Mouse (Mus musculus) left cerebral cortex, adult 11 months (tissue): Measurements from ENCODE around the gene Tmprss15.

Experiments used
- DNase-seq: peaks from one replicate; pipeline ENCODE4 v3.0.0; 2022; ENCODE audit warnings: low spot score

The Tmprss15 gene

DNA sequence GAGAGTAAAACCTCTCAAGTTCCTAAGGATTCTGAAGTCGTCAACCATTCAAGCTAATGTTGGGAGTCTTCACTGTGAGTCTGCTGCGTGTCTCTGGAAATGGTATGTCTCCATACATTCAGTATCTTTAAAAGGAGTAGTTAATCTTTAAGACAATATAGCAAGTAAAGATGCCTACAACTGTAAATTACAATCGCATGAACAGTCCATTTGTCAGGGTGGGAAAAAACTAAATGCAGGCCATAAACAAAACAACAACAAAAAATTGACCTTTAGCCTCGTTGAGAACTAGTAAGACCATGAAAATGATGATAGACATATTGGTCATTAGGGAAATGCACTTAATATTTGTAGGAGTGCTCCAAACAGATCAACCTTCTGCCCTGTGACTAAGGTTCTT lies at the start of gene Tmprss15:
Gene Tmprss15, minus strand, starts transcription at position 101 of the 400 bp plus-strand sequence.
- no peak for DNase-seq

DNA sequence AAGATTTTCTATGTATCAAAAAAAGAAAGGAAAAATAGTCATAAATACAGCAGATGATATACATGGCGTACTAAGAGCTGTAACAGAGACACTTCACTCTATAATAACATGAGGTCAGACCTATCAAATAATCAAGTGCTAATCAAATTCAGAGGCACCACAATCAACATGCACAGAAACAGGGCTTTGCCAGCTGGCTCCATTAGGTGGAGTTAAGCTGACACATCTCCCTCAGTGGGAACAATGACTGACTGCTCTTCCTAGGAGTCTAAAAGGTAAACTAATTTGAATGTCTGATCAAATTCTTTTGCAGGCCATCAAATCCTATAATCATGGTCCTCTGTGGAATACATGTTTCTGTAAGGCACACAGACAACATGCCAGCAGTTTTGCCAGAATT lies 24.0 kb upstream of the Tmprss15 start:
- no peak for DNase-seq

DNA sequence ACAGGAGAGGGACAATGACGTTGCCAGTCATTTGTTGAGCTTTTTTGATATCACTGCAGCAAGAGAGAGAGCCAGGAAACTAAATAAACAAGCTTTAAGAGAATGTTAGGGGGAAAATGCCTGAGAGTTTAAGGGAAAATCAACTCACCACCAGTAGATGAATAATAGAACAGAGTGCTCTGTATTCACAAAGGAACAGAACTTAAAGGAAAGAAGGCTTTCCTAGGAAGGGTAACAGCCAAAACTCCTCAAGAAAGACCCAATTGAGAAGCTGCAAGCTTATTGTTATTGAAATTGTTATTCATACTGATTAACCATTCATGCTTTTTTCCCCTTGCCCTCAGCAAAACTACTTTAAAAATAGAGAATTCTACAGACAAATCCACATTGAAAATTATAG lies 18.6 kb upstream of the Tmprss15 start:
- DNase-seq, result no peak

DNA sequence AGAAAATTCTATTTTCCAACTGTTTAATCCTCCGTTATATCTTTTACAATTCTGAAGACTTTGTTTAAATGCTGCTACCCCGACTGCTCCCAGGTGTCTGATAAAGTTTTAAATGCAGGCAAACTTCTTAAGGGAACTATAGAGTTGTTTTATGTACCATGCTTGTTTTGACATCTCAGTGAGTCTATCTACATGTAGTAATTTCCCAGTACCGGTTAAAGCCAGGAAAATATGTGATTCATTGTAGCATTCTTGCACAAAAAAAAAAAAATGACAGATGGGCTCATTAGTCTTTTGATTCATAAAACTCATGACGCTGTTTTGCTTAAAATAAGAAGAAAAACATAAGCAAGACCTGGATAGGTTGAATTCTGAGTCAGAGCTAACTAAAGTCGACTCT lies 18.1 kb upstream of the Tmprss15 start:
- DNase-seq, result no peak

DNA sequence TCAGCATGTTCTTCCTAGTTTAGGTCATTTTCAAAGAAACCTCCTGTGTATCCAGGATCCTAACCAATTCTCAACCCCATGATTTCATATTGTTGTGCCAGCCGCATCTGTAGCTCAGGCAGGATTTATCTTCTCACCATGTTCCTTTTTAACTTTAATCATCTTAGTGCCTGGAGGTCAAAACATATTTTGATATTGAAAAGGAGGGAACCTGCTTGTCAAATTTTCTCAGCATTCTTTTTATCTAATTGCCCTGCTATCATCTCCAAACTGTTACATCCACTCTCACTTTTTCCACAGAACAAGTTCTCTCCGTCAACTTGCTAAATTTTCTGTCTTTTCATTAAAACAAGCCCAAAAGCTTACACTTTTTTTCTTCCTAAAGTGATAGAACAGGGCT lies 9.4 kb upstream of the Tmprss15 start:
- no peak for DNase-seq

DNA sequence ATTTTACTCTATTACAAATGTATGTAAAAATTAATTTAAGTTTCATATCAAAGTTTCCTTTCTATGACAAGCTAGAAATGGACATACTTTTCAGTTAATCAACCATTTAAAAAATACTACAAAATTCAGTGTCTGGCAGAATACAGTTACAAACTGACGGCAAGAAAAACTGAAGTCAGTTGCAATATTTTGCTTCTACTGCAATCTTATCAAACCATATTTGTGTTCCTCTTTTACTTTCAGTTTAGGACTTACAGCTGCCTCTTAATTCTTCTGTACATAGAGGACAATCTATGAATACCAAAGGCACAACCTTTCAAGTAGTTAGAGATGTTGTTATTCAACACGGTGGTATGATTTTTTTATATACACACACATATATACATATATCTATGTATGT lies 7.4 kb upstream of the Tmprss15 start:
- no peak for DNase-seq

DNA sequence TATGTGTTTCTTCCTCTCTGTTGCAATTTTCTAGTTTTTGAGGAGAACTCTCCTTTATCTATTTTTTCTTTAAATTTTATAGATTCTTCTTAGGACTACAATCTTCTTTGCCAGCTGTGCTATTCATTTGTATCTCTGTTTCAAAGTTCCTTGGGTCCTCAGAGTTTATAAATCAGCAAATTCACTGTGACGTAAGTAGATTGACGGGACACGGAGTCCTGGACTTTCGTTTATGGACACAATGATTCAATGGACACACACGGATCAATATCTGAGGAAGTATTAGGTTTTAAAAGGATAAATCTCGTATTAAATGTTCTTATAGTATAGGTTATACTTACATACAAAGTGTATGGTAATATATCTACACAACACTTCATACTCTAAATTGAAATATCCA lies 4.3 kb downstream of the Tmprss15 start:
- DNase-seq, result no peak

DNA sequence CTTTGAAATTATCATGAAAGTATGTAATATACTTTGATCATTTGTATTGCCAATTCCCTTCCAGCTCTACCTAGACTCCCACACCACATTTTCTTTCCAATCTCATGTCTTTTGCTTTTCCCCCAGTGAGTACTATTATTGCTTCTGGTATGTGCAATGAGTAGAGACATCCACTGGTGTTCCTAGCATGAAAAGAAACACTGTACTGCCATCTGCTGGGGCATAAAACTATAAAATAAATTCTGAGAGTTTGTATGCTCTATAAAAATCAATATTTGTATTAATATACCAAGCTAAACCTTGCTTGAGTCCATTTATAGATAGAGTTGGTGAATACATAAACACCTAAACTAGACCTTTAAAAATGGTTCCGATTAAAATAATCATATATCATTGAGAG lies 27.0 kb downstream of the Tmprss15 start:
- DNase-seq, result no peak

DNA sequence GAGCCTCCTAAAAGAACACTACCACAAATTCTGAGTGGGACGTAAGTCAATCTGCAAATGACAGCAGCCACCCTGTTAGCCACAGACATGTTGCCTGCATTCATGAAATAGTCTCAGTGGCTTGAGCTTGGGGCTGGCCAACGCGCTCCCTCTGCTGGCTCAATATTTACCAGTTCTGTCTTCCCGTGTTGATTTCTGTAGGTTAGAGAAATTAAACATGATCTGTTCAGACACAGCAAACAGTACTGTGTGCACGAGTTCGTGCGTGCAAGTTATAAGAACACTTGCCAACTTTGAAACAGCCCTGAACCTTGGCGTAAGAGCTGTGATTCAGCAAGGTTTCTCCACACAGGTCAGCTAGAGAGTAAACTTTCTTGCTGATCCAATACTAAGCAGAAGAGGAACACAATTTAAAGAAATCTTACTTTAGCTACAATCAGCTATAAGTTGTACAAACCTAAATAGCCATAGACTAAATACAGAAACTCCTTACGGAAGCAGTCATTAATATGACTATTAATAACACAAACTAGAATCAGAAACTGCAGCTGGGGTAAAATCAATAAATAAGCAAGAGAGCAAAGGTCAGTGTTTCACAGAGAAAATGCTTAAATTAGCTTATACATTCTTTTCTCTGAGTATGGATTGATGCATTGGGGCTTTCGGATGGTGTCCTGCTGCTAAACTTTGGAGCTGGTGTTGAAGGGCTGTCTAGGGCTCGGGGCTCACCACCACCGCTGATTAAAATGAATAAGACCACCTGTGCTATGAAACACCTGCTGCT lies 31.9 kb downstream of the Tmprss15 start:
- peak; percentile 9 for DNase-seq

DNA sequence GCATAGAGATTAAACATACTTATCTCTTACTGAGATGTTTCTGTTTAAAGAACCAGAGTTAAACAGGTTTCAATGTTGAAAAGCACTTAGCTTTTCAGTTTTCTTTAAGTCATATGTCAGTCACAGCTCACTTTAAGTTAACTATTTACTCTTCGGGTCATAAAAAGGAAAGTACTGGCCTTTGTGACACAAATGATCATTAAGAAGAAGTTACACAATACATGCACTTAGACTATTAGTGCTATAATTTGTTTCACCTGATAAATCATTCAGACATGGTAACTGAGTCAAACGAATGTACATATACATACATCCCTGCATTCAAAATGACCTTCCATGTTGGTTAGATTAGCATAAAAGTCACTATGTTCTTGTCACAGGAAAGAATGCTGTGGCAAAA lies 58.3 kb downstream of the Tmprss15 start:
- DNase-seq, result no peak

DNA sequence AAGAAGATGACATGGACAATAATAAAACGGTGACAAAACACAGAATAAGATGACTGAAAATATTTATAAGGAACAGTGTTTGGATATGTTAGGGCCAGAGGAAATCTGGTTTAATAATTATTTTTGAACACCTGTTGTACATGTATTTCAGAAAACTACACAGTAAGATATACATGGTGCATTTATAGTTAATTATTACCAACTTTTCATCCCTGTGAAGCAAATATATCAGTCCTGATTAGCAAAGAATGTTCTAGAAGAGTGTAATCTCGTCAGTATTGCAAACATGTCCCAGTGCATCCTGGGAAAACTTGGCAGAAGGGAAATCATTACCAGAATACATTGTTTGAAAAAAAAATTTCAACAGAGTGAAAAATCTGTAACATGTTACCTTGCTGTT lies 88.1 kb downstream of the Tmprss15 start:
- no peak for DNase-seq

DNA sequence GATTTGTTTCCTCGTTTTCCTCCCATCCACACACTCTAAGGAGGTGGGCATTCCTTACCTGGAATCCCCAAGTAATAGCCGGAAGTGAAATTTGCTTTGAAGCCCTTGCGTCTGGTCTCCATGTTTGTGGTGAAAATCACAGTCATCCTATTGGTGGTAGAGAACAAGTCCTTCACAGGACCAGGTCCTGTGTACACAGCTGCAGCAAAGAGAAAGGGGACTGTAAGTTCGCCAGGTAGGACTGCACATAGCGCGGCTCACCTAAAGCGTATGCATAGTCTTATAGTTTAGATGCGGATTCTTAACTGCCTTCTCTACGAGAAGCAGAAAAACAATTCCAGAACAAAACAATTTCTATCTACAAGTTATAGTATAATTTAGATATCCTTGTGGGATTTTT lies 89.2 kb downstream of the Tmprss15 start:
- no peak for DNase-seq

DNA sequence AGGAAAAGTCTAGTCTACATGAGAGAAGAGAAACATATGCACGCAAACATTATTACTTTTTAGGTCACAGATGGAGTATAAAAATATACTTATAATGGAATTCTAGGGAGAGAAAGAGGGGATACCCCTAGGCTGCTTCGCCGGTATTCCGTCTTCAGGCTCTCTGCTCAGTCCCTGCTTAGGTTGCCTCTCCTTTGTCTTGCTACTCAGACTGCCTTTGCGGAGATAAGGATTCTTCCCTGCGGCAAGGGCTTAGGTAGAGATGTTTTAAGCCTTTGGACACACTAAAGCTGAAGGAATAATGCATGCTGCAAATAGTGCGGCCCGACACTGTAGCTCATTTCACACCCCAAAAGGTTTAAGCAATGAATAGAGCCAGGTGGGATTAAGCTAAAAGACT lies 114.5 kb downstream of the Tmprss15 start:
- DNase-seq, result no peak

DNA sequence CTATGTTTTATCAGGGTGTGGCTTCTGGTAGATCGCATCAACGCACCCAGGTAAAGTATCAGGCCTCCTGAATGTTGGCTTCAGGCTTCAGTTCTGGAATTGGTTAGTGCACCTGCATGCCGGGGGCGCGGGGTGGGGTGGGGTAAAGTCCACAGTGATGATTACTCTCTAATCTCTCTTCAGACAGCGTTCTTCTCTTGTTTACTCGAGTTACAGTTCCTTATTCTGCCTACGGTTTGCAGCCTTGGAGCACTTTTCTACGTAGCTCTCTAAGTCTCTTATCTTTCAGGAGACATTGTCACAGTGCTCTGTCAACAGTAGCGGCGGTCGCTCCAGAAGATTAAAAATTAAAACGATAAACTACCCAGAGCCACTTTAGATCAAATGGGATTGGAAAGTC lies 116.8 kb downstream of the Tmprss15 start:
- no peak for DNase-seq

DNA sequence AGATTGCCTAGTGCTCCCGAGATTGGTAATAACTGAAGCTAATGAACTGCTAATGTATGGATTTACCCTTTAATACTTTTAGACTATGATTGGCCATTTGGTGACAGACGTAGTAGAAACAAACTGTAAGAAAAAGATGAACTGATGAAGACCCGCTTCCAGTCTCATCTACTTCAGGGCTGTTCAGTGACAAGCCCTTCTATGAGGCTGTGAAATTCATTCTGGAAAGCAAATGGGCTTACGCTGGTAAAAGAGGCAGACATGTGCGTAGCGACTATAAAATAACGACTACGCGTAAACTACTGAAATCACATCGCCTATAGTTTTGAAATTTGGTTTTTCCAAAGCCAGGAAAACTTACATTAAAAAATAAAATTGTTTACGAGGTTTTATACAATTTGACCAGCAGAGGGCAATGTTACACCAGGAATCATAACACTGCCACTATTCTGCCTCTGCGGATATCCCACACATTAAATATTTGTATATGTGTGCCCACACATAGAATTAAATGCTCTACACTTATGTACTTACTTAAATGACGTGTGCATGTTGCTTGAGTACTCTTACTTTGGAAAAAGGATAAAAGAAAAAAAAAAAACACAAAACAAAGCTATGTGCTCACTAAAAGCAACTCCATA lies 121.7 kb downstream of the Tmprss15 start:
- DNase-seq, result no peak

DNA sequence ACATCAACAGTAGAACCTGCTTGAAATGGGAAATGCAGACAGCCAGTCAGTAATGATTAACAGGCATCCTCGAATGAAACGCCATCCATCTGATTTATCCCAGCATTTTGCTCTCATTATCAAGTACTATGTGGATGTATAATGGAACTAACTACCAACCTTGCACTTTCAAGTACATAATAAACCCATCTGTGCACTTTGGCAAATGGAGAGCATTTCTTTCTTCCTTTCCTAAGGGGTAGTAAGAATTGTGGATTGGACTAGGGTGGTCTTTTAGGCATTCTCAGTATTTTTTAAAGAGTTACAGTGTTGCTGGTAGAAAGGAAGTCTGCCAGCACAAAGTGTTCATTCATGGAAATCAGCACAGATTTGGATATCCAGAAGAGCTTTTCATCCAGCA lies 133.5 kb downstream of the Tmprss15 start:
- DNase-seq, result no peak

DNA sequence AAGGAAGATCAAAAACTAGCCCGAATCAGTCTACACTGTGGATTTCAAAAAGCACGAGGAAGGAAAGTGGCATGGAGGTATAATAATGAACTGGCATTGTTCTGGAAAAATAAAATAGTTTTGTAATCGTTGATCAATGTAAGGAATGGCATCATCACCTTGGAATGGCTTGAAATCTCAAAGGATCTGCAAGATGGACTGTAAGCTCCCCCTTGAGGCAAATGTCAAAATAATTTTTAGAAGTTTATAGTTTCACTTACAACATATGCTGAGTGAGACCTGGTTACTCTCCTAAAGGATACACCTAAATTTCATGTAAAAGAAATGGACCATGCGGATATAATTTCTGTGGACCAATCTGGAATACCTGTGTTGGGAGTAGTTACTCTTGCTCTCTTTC lies 140.5 kb downstream of the Tmprss15 start:
- DNase-seq, result no peak

DNA sequence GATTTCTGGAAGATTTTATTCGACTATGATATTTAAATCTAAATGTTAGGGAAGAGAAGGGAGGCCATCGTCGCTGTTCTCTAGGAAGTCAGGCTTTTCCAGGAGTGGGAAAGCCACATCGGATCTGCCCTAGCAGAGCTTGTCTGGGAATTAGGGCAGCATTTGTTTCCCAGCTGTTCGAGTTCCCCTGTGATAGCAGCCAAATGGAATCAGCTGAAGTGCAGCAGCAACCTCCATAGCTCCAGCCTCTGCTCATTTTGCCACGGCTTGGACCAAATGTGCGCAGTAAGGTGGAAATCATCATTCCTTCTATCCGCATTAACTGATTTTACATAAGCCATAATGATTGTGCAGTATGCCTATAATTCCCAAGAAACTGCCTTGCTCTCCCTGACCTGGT lies 153.1 kb downstream of the Tmprss15 start:
- DNase-seq, result no peak

DNA sequence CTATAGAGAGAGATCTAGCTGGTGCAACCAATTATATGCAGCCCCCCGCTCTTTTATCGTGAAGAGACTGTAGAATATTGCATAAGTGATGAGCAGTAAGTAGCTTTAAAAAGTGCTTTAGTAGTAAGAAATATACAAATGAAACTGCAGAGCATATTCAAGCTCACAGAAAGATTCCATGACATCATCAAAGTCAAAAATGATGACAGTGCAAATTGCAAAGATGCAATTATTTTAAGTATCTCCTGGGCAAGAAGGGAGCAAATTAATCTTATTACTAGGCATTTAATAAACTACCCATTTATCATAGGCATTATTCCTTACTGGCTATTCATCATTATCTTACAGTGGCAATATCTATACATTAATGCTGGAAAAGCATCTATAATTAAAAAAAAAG lies 156.6 kb downstream of the Tmprss15 start:
- DNase-seq, result no peak

DNA sequence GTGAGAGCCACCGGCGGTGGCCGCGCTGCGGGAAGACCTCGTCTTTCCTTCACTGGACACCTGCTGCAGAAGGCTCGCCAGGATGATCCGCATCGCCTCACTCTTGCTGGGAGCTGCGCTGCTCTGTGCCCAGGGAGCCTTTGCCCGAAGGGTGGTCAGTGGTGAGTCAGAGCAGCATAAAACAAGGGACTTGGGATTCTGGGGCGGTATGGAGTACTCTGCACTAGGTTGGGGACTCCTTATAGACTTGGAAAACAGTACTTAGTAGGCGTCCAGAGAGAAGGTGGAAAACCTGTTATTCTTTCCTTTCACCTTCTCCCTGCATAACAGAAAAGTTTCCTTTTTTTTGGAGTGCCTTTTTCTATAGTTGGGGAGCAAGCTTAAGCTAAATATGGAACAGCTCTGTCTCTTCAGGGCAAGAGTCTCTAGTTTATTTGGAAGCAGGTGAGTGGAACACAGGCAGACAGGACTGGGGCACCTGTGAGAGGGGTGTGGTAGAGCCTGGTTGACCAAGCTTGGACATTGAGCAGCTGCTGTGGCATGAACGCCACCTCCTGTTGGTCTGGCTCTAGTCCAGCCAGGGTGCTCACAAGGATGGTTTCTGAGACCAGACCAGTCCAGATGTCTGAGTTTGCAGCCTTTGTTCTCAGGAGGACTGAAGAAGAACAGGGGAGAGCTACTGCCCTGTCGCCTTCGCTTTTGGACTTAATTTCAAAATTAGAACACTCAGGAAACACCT lies 159.4 kb downstream of the Tmprss15 start:
- DNase-seq, result no peak

DNA sequence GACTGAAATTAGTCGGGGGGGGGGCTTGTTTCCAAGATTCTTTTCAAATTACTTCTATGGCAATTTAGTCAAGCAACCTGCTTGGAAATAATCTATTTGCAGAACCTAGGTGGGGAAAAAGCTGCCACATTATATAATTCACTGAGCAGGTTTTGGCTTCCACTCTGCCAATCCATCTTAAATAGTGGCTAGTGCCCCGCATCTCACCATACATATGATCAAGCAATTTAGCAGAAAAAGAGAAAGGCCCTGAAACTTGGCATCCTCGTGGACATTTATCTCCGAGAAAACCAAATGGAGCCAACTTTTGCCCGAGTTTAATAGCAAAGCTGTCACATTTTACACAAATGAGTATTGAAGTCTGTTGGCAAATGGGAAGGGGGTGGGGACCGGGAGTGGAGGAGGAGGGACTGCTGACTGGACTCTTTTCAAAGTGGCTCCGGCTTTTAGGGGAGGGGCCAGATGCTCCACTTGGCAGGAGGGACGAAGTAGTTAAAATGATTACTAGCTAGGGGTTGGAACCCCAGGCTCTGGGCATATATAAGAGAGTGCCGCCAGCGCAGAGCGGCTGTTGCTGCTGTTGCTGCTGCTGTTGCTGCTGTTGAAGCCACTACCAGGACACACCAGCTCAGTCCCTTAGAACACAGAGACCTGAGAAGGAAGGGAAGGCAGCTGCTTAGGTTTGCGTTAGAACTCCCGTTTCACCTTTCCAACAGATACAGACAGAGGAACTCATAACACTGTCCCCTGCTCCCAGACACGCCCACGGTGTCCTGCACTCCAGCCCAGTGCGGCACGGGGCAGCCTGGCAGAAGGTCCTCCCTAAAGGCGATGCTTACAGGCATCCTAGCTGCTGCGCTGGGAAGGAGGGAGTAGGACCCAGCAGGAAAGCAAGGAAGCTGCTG lies 160.3 kb downstream of the Tmprss15 start, which contains the start of gene Chodl:
Gene Chodl, plus strand, starts transcription at position 567 of the 905 bp plus-strand sequence.
- DNase-seq, result no peak

DNA sequence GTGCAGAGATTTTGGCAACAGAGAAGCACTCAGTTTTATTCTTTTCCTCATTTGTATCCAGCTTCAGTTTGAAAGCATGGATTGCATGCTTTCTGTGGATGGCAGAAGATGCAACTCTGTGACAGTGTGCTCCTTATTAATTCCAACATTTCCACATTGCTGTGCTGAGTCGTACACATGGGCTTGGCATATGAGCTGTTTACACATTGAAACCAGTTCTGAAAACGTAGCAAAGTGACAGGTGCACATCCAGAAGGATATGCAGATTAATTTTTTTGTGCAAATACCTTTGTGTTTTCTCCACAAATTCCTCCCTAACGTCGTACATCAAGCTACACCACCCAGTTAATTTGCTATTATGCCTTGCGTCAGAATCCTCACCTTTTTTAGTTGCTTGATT lies 168.3 kb downstream of the Tmprss15 start:
- DNase-seq, result no peak
